Mouse (Mus musculus) liver, adult 2 months (tissue): ENCODE data around the gene Lrrc75a.

Experiments used
- CTCF ChIP-seq: fragments of 200-500 bp; IDR thresholded peaks from 2 replicates; pipeline ENCODE4 v1.5.1; 2011; ENCODE audit warnings: low read depth, low read length, control low read depth
- POLR2A ChIP-seq: fragments of 200-500 bp; IDR thresholded peaks from 2 replicates; pipeline ENCODE4 v1.6.1; 2011; ENCODE audit warnings: low read length, control low read depth; ENCODE audit not compliant: insufficient read depth; ENCODE audit errors: extremely low read depth

GRCm38 (mm10) chr11:62601732-62602618 lies 46.3 kb downstream of the Lrrc75a start:
- TF ChIP-seq CTCF (no peak), POLR2A (no peak)
